Mouse (Mus musculus): ENCODE measurements around the gene Ap3d1.

Gene Ap3d1

GRCm38 (mm10) chr10:80680260-80680696 lies 61.8 kb downstream of the Ap3d1 start:
- no peak for DNase-seq

GRCm38 (mm10) chr10:80679556-80680259 lies 62.4 kb downstream of the Ap3d1 start:
- no peak for DNase-seq

GRCm38 (mm10) chr10:80678601-80679377 lies 63.3 kb downstream of the Ap3d1 start:
- DNase-seq: no peak

- peak; percentile 94 for DNase-seq
These were observed 64.1 kb downstream of the Ap3d1 start, which contains the start of gene Mknk2 for GRCm38 (mm10) chr10:80677942-80678436. Gene Mknk2, minus strand, starts transcription at chr10:80678112.

- DNase-seq: no peak
These were observed 64.8 kb downstream of the Ap3d1 start for GRCm38 (mm10) chr10:80677128-80677875.

- DNase-seq: peak; percentile 100
These were observed 65.7 kb downstream of the Ap3d1 start for GRCm38 (mm10) chr10:80676198-80676928.

GRCm38 (mm10) chr10:80675405-80676197 lies 66.5 kb downstream of the Ap3d1 start:
- DNase-seq: no peak

GRCm38 (mm10) chr10:80674851-80675404 lies 67.1 kb downstream of the Ap3d1 start:
- DNase-seq: no peak

GRCm38 (mm10) chr10:80674161-80674711 lies 67.8 kb downstream of the Ap3d1 start:
- DNase-seq: no peak

GRCm38 (mm10) chr10:80673690-80674089 lies 68.4 kb downstream of the Ap3d1 start:
- DNase-seq: no peak

- DNase-seq: no peak
These were observed 70.0 kb downstream of the Ap3d1 start for GRCm38 (mm10) chr10:80671936-80672690.

GRCm38 (mm10) chr10:80671251-80671650 lies 70.8 kb downstream of the Ap3d1 start:
- no peak for DNase-seq

GRCm38 (mm10) chr10:80670531-80670930 lies 71.5 kb downstream of the Ap3d1 start:
- no peak for DNase-seq

GRCm38 (mm10) chr10:80669737-80670485 lies 72.2 kb downstream of the Ap3d1 start:
- no peak for DNase-seq

GRCm38 (mm10) chr10:80669018-80669417 lies 73.0 kb downstream of the Ap3d1 start:
- no peak for DNase-seq

GRCm38 (mm10) chr10:80668614-80669013 lies 73.5 kb downstream of the Ap3d1 start:
- no peak for DNase-seq

GRCm38 (mm10) chr10:80666837-80667412 lies 75.1 kb downstream of the Ap3d1 start:
- DNase-seq: no peak

GRCm38 (mm10) chr10:80665981-80666733 lies 75.9 kb downstream of the Ap3d1 start:
- DNase-seq: no peak
